Mouse (Mus musculus): ENCODE measurements around the gene Dnaaf2. TPM values are rescaled to one million over a fixed set of nuclear protein-coding genes. Genes with fewer than 3 reads are reported as not detected.

Gene Dnaaf2
- polyA plus RNA-seq (2015; fragmentation: Nextera tagmentation; extraction: Ambion mirVana): 5.0 and 5.3 TPM in 2 replicates

DNA sequence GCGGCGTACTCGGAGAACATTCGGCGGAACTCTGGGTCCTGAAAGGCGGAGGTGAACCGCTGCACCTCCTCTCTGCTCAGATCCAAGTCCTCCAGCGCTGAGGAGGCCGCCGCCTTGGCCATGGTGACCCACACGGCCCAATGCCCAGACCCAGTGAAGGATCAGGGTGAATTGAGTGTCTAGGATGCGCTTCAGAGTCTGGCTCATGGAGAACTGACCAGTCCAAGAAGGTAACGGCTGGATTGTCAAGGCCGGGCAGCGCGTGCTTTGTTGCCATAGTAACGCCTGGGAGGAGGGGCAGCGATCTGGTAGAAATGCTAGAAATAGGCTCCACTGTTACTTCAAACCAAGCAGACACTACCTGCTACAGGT, at the start of gene Dnaaf2:
TSS of gene Dnaaf2 (minus strand) at position 266 of the 372 bp plus-strand sequence.
- H3K4me2 ChIP-seq: peak within 1 kb of the TSS; percentile 99
- peaks cover 33% of the 10 kb centered on the region for H3K4me1 ChIP-seq (replicated peaks)
- peaks cover 37% of the 10 kb centered on the region for H3K36me3 ChIP-seq (replicated peaks)
- no peaks in the 10 kb centered on the region for H3K27me3 ChIP-seq
- WGBS (ENCODE audit: insufficient replicate concordance): under 1% methylated on average over 18 of the region's 18 CpGs
- ATAC-seq (ENCODE audit: insufficient read depth): peak; percentile 27
- H3K9me3 ChIP-seq (replicated peaks): no peaks in the 10 kb centered on the region
- H3K27ac ChIP-seq (replicated peaks): peak within 1 kb of the TSS; percentile 83
- H3K4me3 ChIP-seq (replicated peaks): peak within 1 kb of the TSS; percentile 99
- H3K9ac ChIP-seq: peak within 1 kb of the TSS; percentile 96

GRCm38 (mm10) chr12:69241771-69242431, 43.7 kb upstream of the Dnaaf2 start:
- peak overlapping the region; percentile 72 for H3K4me3 ChIP-seq (replicated peaks)
- peak overlapping the region; percentile 45; the same call in 1 of the 2 replicates for H3K27ac ChIP-seq (replicated peaks)
- peak overlapping the region; percentile 98 for H3K4me2 ChIP-seq
- H3K9ac ChIP-seq: peak overlapping the region; percentile 69
- no peaks in the 10 kb centered on the region for H3K9me3 ChIP-seq (replicated peaks)
- no peaks in the 10 kb centered on the region for H3K36me3 ChIP-seq (replicated peaks)
- WGBS (ENCODE audit: insufficient replicate concordance): under 1% methylated on average over 64 of the region's 64 CpGs
- H3K4me1 ChIP-seq (replicated peaks): peaks cover 20% of the 10 kb centered on the region
- peak; percentile 81 for ATAC-seq (ENCODE audit: insufficient read depth)
- peaks cover 18% of the 10 kb centered on the region; the same call in 1 of the 2 replicates for H3K27me3 ChIP-seq

DNA sequence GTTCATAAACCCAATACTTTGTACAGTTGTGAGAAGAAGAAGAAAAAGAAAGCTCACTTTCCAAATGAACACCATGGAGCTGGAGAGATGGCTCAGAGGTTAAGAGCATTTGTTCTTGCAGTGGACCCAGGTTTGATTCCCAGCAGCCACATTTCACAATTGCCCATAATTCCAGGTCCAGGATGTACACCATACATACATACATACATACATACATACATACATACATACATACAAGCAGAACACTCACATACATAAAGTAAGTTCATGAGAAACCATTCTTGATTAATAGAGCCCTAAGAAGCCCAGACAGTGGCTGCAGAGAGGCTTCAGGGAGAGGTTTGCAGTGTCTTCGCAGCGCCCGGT, 43.2 kb upstream of the Dnaaf2 start:
- Histone ChIP-seq H3K36me3 (replicated peaks) (no peaks in the 10 kb centered on the region), H3K9me3 (replicated peaks) (no peaks in the 10 kb centered on the region), H3K27ac (replicated peaks) (0 out of 2 replicates have a peak overlapping the region, but pooled peaks have one; percentile 45), H3K4me2 (peak overlapping the region; percentile 98), H3K27me3 (peaks cover 18% of the 10 kb centered on the region; the same call in 1 of the 2 replicates), H3K4me3 (replicated peaks) (peak overlapping the region; percentile 72), H3K9ac (peak overlapping the region; percentile 69), H3K4me1 (replicated peaks) (peaks cover 20% of the 10 kb centered on the region)
- 0% methylated on average over 3 of the region's 3 CpGs for WGBS (ENCODE audit: insufficient replicate concordance)
- no peak; the same call in 1 of the 2 replicates for ATAC-seq (ENCODE audit: insufficient read depth)

- Histone ChIP-seq H3K27me3 (peaks cover 18% of the 10 kb centered on the region; the same call in 1 of the 2 replicates), H3K9me3 (replicated peaks) (no peaks in the 10 kb centered on the region), H3K27ac (replicated peaks) (peak within 1 kb of the TSS; percentile 45; the same call in 1 of the 2 replicates), H3K4me2 (peak within 1 kb of the TSS; percentile 98), H3K4me1 (replicated peaks) (peaks cover 20% of the 10 kb centered on the region), H3K36me3 (replicated peaks) (no peaks in the 10 kb centered on the region), H3K4me3 (replicated peaks) (peak within 1 kb of the TSS; percentile 72), H3K9ac (peak within 1 kb of the TSS; percentile 69)
- no peak for ATAC-seq (ENCODE audit: insufficient read depth)
- 53% methylated on average over 6 of the region's 6 CpGs for WGBS (ENCODE audit: insufficient replicate concordance)
These were observed 42.6 kb upstream of the Dnaaf2 start, which contains the start of gene Klhdc1 for GRCm38 (mm10) chr12:69240876-69241275. TSS of gene Klhdc1 (plus strand) at chr12:69241176.

GRCm38 (mm10) chr12:69238284-69238683, 40.1 kb upstream of the Dnaaf2 start:
- Histone ChIP-seq H3K9ac (no peak overlapping the region), H3K36me3 (replicated peaks) (no peaks in the 10 kb centered on the region), H3K27ac (replicated peaks) (no peak overlapping the region), H3K27me3 (peaks cover 18% of the 10 kb centered on the region; the same call in 1 of the 2 replicates), H3K4me1 (replicated peaks) (peaks cover 20% of the 10 kb centered on the region), H3K4me2 (no peak overlapping the region), H3K4me3 (replicated peaks) (no peak overlapping the region), H3K9me3 (replicated peaks) (no peaks in the 10 kb centered on the region)
- ATAC-seq (ENCODE audit: insufficient read depth): no peak
- 32% methylated on average over 3 of the region's 3 CpGs for WGBS (ENCODE audit: insufficient replicate concordance)

GRCm38 (mm10) chr12:69235782-69236181, 37.6 kb upstream of the Dnaaf2 start:
- H3K4me2 ChIP-seq: no peak overlapping the region
- H3K4me3 ChIP-seq (replicated peaks): no peak overlapping the region
- H3K9me3 ChIP-seq (replicated peaks): no peaks in the 10 kb centered on the region
- WGBS (ENCODE audit: insufficient replicate concordance): 78% methylated on average over 6 of the region's 6 CpGs
- H3K4me1 ChIP-seq (replicated peaks): peaks cover 3% of the 10 kb centered on the region; the same call in 1 of the 2 replicates
- 0 out of 2 replicates have a peak, but pooled peaks cover 12% of the 10 kb centered on the region for H3K27me3 ChIP-seq
- no peak overlapping the region for H3K9ac ChIP-seq
- no peak for ATAC-seq (ENCODE audit: insufficient read depth)
- no peak overlapping the region for H3K27ac ChIP-seq (replicated peaks)
- H3K36me3 ChIP-seq (replicated peaks): no peaks in the 10 kb centered on the region

DNA sequence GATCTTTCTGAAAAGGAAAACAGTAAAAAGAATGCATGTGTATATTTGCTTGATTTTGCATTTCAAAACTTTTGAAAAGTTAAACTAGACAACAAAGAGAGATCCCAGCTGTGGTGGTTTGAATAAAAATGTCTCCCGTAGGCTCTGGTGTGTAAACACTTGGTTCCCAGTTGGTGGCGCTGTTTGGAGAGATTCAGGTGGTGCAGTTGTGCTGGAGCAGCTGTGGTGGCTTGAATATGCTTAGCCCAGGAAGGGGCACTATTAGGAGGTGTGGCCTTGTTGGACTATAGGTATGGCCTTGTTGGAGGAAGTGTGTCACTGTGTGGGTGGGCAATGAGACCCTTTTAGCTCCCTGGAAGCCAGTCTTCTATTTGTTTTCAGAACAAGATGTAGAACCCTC, 31.0 kb upstream of the Dnaaf2 start:
- H3K9me3 ChIP-seq (replicated peaks): no peaks in the 10 kb centered on the region
- H3K4me1 ChIP-seq (replicated peaks): peaks cover 31% of the 10 kb centered on the region
- H3K4me3 ChIP-seq (replicated peaks): no peak overlapping the region
- H3K36me3 ChIP-seq (replicated peaks): peaks cover 18% of the 10 kb centered on the region
- no peak for ATAC-seq (ENCODE audit: insufficient read depth)
- no peaks in the 10 kb centered on the region for H3K27me3 ChIP-seq
- no peak overlapping the region for H3K27ac ChIP-seq (replicated peaks)
- 56% methylated on average over 2 of the region's 2 CpGs for WGBS (ENCODE audit: insufficient replicate concordance)
- no peak overlapping the region for H3K4me2 ChIP-seq
- no peak overlapping the region for H3K9ac ChIP-seq

GRCm38 (mm10) chr12:69227776-69228466, 29.7 kb upstream of the Dnaaf2 start, which contains the start of gene Pole2:
TSS of gene Pole2 (minus strand) at chr12:69228195.
- ATAC-seq (ENCODE audit: insufficient read depth): peak; percentile 96
- peak within 1 kb of the TSS; percentile 72 for H3K4me2 ChIP-seq
- H3K27ac ChIP-seq (replicated peaks): peak within 1 kb of the TSS; percentile 76
- peak within 1 kb of the TSS; percentile 64 for H3K9ac ChIP-seq
- H3K9me3 ChIP-seq (replicated peaks): no peaks in the 10 kb centered on the region
- H3K4me1 ChIP-seq (replicated peaks): peaks cover 31% of the 10 kb centered on the region
- under 1% methylated on average over 37 of the region's 37 CpGs for WGBS (ENCODE audit: insufficient replicate concordance)
- H3K27me3 ChIP-seq: no peaks in the 10 kb centered on the region
- peaks cover 31% of the 10 kb centered on the region for H3K36me3 ChIP-seq (replicated peaks)
- peak within 1 kb of the TSS; percentile 80 for H3K4me3 ChIP-seq (replicated peaks)

- Histone ChIP-seq H3K9me3 (replicated peaks) (no peaks in the 10 kb centered on the region), H3K9ac (no peak overlapping the region), H3K4me2 (no peak overlapping the region), H3K27me3 (no peaks in the 10 kb centered on the region), H3K27ac (replicated peaks) (no peak overlapping the region), H3K36me3 (replicated peaks) (peaks cover 92% of the 10 kb centered on the region), H3K4me3 (replicated peaks) (no peak overlapping the region), H3K4me1 (replicated peaks) (peaks cover 3% of the 10 kb centered on the region; the same call in 1 of the 2 replicates)
- WGBS (ENCODE audit: insufficient replicate concordance): 83% methylated on average over 19 of the region's 19 CpGs
- no peak for ATAC-seq (ENCODE audit: insufficient read depth)
These were observed 22.5 kb upstream of the Dnaaf2 start for GRCm38 (mm10) chr12:69220613-69221277.

GRCm38 (mm10) chr12:69216587-69216986, 18.4 kb upstream of the Dnaaf2 start:
- Histone ChIP-seq H3K9ac (no peak overlapping the region), H3K9me3 (replicated peaks) (no peaks in the 10 kb centered on the region), H3K4me3 (replicated peaks) (no peak overlapping the region), H3K27ac (replicated peaks) (no peak overlapping the region), H3K27me3 (no peaks in the 10 kb centered on the region), H3K36me3 (replicated peaks) (peaks cover 97% of the 10 kb centered on the region), H3K4me2 (no peak overlapping the region), H3K4me1 (replicated peaks) (no peaks in the 10 kb centered on the region)
- WGBS (ENCODE audit: insufficient replicate concordance): 91% methylated on average over 7 of the region's 7 CpGs
- no peak for ATAC-seq (ENCODE audit: insufficient read depth)

Data from liver, embryonic 15.5 days (tissue).